Mouse (Mus musculus): ENCODE measurements around the gene Fgd6. TPM values are rescaled to one million over a fixed set of nuclear protein-coding genes. Genes with fewer than 3 reads are reported as not detected.

The Fgd6 gene
- polyA plus RNA-seq, 1 experiment from 2014 or later, result 2.3 TPM

- Histone ChIP-seq H3K4me1 (replicated peaks; ENCODE audit: insufficient read depth, low read length) (no peaks in the 10 kb centered on the region), H3K27me3 (ENCODE audit: insufficient read depth, low read length) (no peaks in the 10 kb centered on the region), H3K9me3 (replicated peaks; ENCODE audit: low read length) (no peaks in the 10 kb centered on the region), H3K4me2 (ENCODE audit: low read length) (no peak overlapping the region), H3K27ac (no peak overlapping the region), H3K4me3 (replicated peaks; ENCODE audit: low read depth, low read length) (no peak overlapping the region), H3K36me3 (ENCODE audit: insufficient read depth, low read length) (peaks cover 31% of the 10 kb centered on the region), H3K9ac (ENCODE audit: low read depth, low read length) (no peak overlapping the region)
- 91% methylated on average over 4 of the region's 4 CpGs for WGBS
- TF ChIP-seq CTCF (IDR thresholded peaks at IDR 0.05; ENCODE audit: low read depth), result no peak
- ATAC-seq (replicated peaks; ENCODE audit: low FRiP score, low read depth) (no peak), DNase-seq (ENCODE audit: low spot score) (no peak)
These were observed 123.6 kb downstream of the Fgd6 start for GRCm38 (mm10) chr10:94159406-94159805.

- Histone ChIP-seq H3K4me1 (replicated peaks; ENCODE audit: insufficient read depth, low read length) (no peaks in the 10 kb centered on the region), H3K27me3 (ENCODE audit: insufficient read depth, low read length) (no peaks in the 10 kb centered on the region), H3K4me2 (ENCODE audit: low read length) (no peak overlapping the region), H3K27ac (no peak overlapping the region), H3K9me3 (replicated peaks; ENCODE audit: low read length) (no peaks in the 10 kb centered on the region), H3K9ac (ENCODE audit: low read depth, low read length) (no peak overlapping the region), H3K36me3 (ENCODE audit: insufficient read depth, low read length) (peaks cover 41% of the 10 kb centered on the region), H3K4me3 (replicated peaks; ENCODE audit: low read depth, low read length) (no peak overlapping the region)
- 90% methylated on average over 5 of the region's 5 CpGs for WGBS
- TF ChIP-seq CTCF (IDR thresholded peaks at IDR 0.05; ENCODE audit: low read depth), result no peak
- DNase-seq (ENCODE audit: low spot score), result no peak
- no peak for ATAC-seq (replicated peaks; ENCODE audit: low FRiP score, low read depth)
These were observed 125.4 kb downstream of the Fgd6 start for GRCm38 (mm10) chr10:94161051-94161765.

- DNase-seq (ENCODE audit: low spot score), result no peak
- Histone ChIP-seq H3K9me3 (replicated peaks; ENCODE audit: low read length) (no peaks in the 10 kb centered on the region), H3K4me2 (ENCODE audit: low read length) (no peak overlapping the region), H3K4me1 (replicated peaks; ENCODE audit: insufficient read depth, low read length) (no peaks in the 10 kb centered on the region), H3K9ac (ENCODE audit: low read depth, low read length) (no peak overlapping the region), H3K4me3 (replicated peaks; ENCODE audit: low read depth, low read length) (no peak overlapping the region), H3K27ac (no peak overlapping the region), H3K27me3 (ENCODE audit: insufficient read depth, low read length) (no peaks in the 10 kb centered on the region), H3K36me3 (ENCODE audit: insufficient read depth, low read length) (peaks cover 45% of the 10 kb centered on the region)
- no peak for TF ChIP-seq CTCF (IDR thresholded peaks at IDR 0.05; ENCODE audit: low read depth)
- 94% methylated on average over 7 of the region's 7 CpGs for WGBS
- no peak for ATAC-seq (replicated peaks; ENCODE audit: low FRiP score, low read depth)
These were observed 126.2 kb downstream of the Fgd6 start for GRCm38 (mm10) chr10:94162031-94162430.

- no peak overlapping the region for H3K4me2 ChIP-seq (ENCODE audit: low read length)
- no peaks in the 10 kb centered on the region for H3K4me1 ChIP-seq (replicated peaks; ENCODE audit: insufficient read depth, low read length)
- H3K36me3 ChIP-seq (ENCODE audit: insufficient read depth, low read length), result peaks cover 58% of the 10 kb centered on the region
- no peak overlapping the region for H3K9ac ChIP-seq (ENCODE audit: low read depth, low read length)
- no peaks in the 10 kb centered on the region for H3K27me3 ChIP-seq (ENCODE audit: insufficient read depth, low read length)
- no peak overlapping the region for H3K27ac ChIP-seq
- no peaks in the 10 kb centered on the region for H3K9me3 ChIP-seq (replicated peaks; ENCODE audit: low read length)
- no peak for DNase-seq (ENCODE audit: low spot score)
- TF ChIP-seq CTCF (IDR thresholded peaks at IDR 0.05; ENCODE audit: low read depth), result no peak
- no peak for ATAC-seq (replicated peaks; ENCODE audit: low FRiP score, low read depth)
- WGBS, result 72% methylated on average over 5 of the region's 5 CpGs
- no peak overlapping the region for H3K4me3 ChIP-seq (replicated peaks; ENCODE audit: low read depth, low read length)
These were observed 128.5 kb downstream of the Fgd6 start for GRCm38 (mm10) chr10:94164104-94164845.

- ATAC-seq (replicated peaks; ENCODE audit: low FRiP score, low read depth), result no peak
- no peak overlapping the region for H3K4me2 ChIP-seq (ENCODE audit: low read length)
- no peaks in the 10 kb centered on the region for H3K27me3 ChIP-seq (ENCODE audit: insufficient read depth, low read length)
- no peak for TF ChIP-seq CTCF (IDR thresholded peaks at IDR 0.05; ENCODE audit: low read depth)
- peaks cover 62% of the 10 kb centered on the region for H3K36me3 ChIP-seq (ENCODE audit: insufficient read depth, low read length)
- no peak for DNase-seq (ENCODE audit: low spot score)
- no peaks in the 10 kb centered on the region for H3K4me1 ChIP-seq (replicated peaks; ENCODE audit: insufficient read depth, low read length)
- no peak overlapping the region for H3K4me3 ChIP-seq (replicated peaks; ENCODE audit: low read depth, low read length)
- H3K9ac ChIP-seq (ENCODE audit: low read depth, low read length), result no peak overlapping the region
- H3K9me3 ChIP-seq (replicated peaks; ENCODE audit: low read length), result no peaks in the 10 kb centered on the region
- no peak overlapping the region for H3K27ac ChIP-seq
- 91% methylated on average over 16 of the region's 16 CpGs for WGBS
These were observed 129.6 kb downstream of the Fgd6 start for GRCm38 (mm10) chr10:94165426-94165825.

- no peaks in the 10 kb centered on the region for H3K4me1 ChIP-seq (replicated peaks; ENCODE audit: insufficient read depth, low read length)
- no peak overlapping the region for H3K4me3 ChIP-seq (replicated peaks; ENCODE audit: low read depth, low read length)
- no peak for TF ChIP-seq CTCF (IDR thresholded peaks at IDR 0.05; ENCODE audit: low read depth)
- no peaks in the 10 kb centered on the region for H3K27me3 ChIP-seq (ENCODE audit: insufficient read depth, low read length)
- no peak overlapping the region for H3K4me2 ChIP-seq (ENCODE audit: low read length)
- 90% methylated on average over 11 of the region's 11 CpGs for WGBS
- H3K9me3 ChIP-seq (replicated peaks; ENCODE audit: low read length), result no peaks in the 10 kb centered on the region
- ATAC-seq (replicated peaks; ENCODE audit: low FRiP score, low read depth) (no peak), DNase-seq (ENCODE audit: low spot score) (no peak)
- no peak overlapping the region for H3K9ac ChIP-seq (ENCODE audit: low read depth, low read length)
- peaks cover 68% of the 10 kb centered on the region for H3K36me3 ChIP-seq (ENCODE audit: insufficient read depth, low read length)
- H3K27ac ChIP-seq, result no peak overlapping the region
These were observed 131.4 kb downstream of the Fgd6 start for GRCm38 (mm10) chr10:94167051-94167750.

Data from kidney, postnatal 0 days (tissue).